Mouse (Mus musculus) CH12.LX (cell line): ENCODE measurements around the gene Gm20695.

Experiments
- BHLHE40 ChIP-seq: IDR thresholded peaks from 2 replicates; pipeline ENCODE4 v1.6.1; 2011; ENCODE audit warnings: mild to moderate bottlenecking, low read depth, low read length, improper control_type of control experiment
- CHD1 ChIP-seq: IDR thresholded peaks from 2 replicates; pipeline ENCODE4 v1.6.1; 2012; ENCODE audit warnings: low read depth, low read length, improper control_type of control experiment, inconsistent platforms
- CTCF ChIP-seq, 2 experiments: IDR thresholded peaks in 1 of 2; conservative IDR thresholded peaks in 1 of 2; 2 replicates each; pipeline ENCODE4 v1.5.1; 2011 to 2012; ENCODE audit warnings: low read depth in 2 of 2, low read length in 2 of 2, improper control_type of control experiment in 1 of 2, inconsistent platforms in 1 of 2, mild to moderate bottlenecking in 1 of 2, moderate library complexity in 1 of 2
- E2F4 ChIP-seq: IDR thresholded peaks from 2 replicates; pipeline ENCODE4 v1.6.1; 2011; ENCODE audit warnings: low read depth, low read length, improper control_type of control experiment; ENCODE audit not compliant: insufficient replicate concordance
- EP300 ChIP-seq: IDR thresholded peaks from 2 replicates; pipeline ENCODE4 v1.6.1; 2011; ENCODE audit warnings: low read length, improper control_type of control experiment
- HCFC1 ChIP-seq: IDR thresholded peaks from 2 replicates; pipeline ENCODE4 v1.6.1; 2012; ENCODE audit warnings: low read depth, mild to moderate bottlenecking, inconsistent platforms, low read length, improper control_type of control experiment
- JUN ChIP-seq: IDR thresholded peaks from 2 replicates; pipeline ENCODE4 v1.6.1; 2011; ENCODE audit warnings: low read depth, mild to moderate bottlenecking, low read length, improper control_type of control experiment, moderate library complexity; ENCODE audit not compliant: insufficient read depth
- JUND ChIP-seq: conservative IDR thresholded peaks from 2 replicates; pipeline ENCODE4 v1.6.1; 2011; ENCODE audit warnings: low read depth, low read length, improper control_type of control experiment
- KAT2A ChIP-seq: IDR thresholded peaks from 2 replicates; pipeline ENCODE4 v1.6.1; 2012; ENCODE audit warnings: low read length, improper control_type of control experiment, inconsistent platforms; ENCODE audit not compliant: insufficient replicate concordance
- POLR2A ChIP-seq: IDR thresholded peaks from 2 replicates; pipeline ENCODE4 v1.6.1; 2011; ENCODE audit warnings: low read depth, mild to moderate bottlenecking, improper control_type of control experiment, low read length
- POLR2AphosphoS2 ChIP-seq: IDR thresholded peaks from 2 replicates; pipeline ENCODE4 v1.6.1; 2011; ENCODE audit warnings: low read depth, low read length, improper control_type of control experiment
- RCOR1 ChIP-seq: conservative IDR thresholded peaks from 2 replicates; pipeline ENCODE4 v1.6.1; 2012; ENCODE audit warnings: low read depth, mild to moderate bottlenecking, inconsistent platforms, low read length, improper control_type of control experiment
- TCF12 ChIP-seq: IDR thresholded peaks from 2 replicates; pipeline ENCODE4 v1.6.1; 2014; ENCODE audit warnings: low read depth, mild to moderate bottlenecking, inconsistent platforms, low read length, improper control_type of control experiment
- ZC3H11A ChIP-seq: IDR thresholded peaks from 2 replicates; pipeline ENCODE4 v1.6.1; 2012; ENCODE audit warnings: low read depth, mild to moderate bottlenecking, inconsistent platforms, low read length, improper control_type of control experiment

DNA sequence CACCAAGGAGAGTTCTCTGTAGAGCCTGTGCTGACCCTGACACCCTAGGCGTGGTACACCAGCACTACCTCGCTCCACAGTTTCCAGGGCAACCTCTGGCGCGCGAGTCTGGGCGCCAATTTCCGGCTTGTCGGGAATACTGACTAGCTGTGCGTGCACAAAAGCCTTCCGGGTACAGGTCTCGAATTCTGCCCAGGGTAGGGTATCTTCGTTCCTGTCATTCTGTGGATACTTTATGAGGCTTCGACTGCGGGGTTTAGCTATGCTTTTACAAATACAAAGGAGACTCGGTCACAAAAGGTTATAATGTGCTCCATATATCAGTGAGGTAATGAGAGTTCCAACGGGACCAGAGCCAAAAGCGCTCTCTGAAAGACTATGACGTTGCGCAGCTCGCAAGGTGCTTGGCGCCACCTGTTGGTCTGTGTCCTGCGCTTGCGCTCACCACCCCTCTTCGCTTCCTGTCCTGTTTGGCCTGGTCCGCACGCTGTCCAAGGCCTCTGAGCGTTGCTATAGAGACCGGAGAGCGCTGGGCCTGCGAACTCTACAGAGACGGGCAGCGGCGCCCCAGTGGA is 24.2 kb downstream of the Gm20695 start, which contains the start of the genes 1700037C18Rik and Cluap1:
- TF ChIP-seq CTCF (conservative IDR thresholded peaks at IDR 0.05 in 1 of 2, IDR thresholded peaks at IDR 0.05 in 1 of 2; ENCODE audit: low read depth in 2 of 2, low read length in 2 of 2) = peak; percentile 52 to 83
- TF ChIP-seq JUN = peak; percentile 43; the same call in 1 of the 2 replicates
- peak; percentile 90 for TF ChIP-seq HCFC1
- TF ChIP-seq POLR2A = peak; percentile 81
- TF ChIP-seq EP300 = 0 out of 2 replicates have a peak, but pooled peaks have one; percentile 2
- peak; percentile 79; the same call in 1 of the 2 replicates for TF ChIP-seq KAT2A
- TF ChIP-seq TCF12 = peak; percentile 81
- TF ChIP-seq E2F4 = peak; percentile 95
- peak; percentile 27; the same call in 1 of the 2 replicates for TF ChIP-seq CHD1
- no peak for TF ChIP-seq RCOR1
- 0 out of 2 replicates have a peak, but pooled peaks have one; percentile 9 for TF ChIP-seq BHLHE40
- peak; percentile 76; the same call in 1 of the 2 replicates for TF ChIP-seq POLR2AphosphoS2
- TF ChIP-seq ZC3H11A = no peak
- TF ChIP-seq JUND = peak; percentile 63; the same call in 1 of the 2 replicates
